Mouse (Mus musculus) gastrocnemius, adult 18-20 months (tissue): ENCODE measurements around the gene Pwp2. TPM values are rescaled to one million over a fixed set of nuclear protein-coding genes. Genes with fewer than 3 reads are reported as not detected.
"Not testable (repeated sequence)": the region's sequence is repeated elsewhere in the genome, so short reads cannot be mapped to it uniquely, and the experiment has no call there.

Experiments used
- DNase-seq: peaks from one replicate; pipeline ENCODE4 v3.0.0; 2021; ENCODE audit warnings: low spot score
- total RNA-seq, 2 experiments: library from RNA; stranded (reverse); gene quantifications; 2 replicates each; pipeline ENCODE4 v1.2.3; 2021

Pwp2 gene
- total RNA-seq, 2 experiments from 2014 or later = 9.5 to 10.7 TPM

GRCm38 (mm10) chr10:78143727-78144505 lies 41.0 kb downstream of the Pwp2 start:
- DNase-seq = no peak

- no peak for DNase-seq
Measured at GRCm38 (mm10) chr10:78140843-78141242, 44.1 kb downstream of the Pwp2 start.

DNA sequence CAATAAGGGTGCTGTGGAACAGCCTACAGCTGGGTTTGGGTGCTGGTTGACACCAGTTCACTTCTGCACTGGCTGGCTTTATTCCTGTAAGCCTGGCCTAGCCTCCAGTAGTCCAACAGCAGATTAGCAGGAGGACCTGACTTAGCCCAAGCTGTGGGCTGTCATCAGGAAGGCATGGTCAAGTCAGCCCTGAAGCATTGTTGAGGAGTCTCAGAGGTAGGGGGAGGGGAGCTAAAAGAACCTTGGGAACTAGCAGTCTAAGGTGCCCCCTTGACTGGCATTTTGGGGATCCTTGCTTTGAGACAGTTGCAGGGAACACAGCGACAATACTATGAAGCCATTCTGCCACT lies 44.7 kb downstream of the Pwp2 start:
- DNase-seq = no peak

DNA sequence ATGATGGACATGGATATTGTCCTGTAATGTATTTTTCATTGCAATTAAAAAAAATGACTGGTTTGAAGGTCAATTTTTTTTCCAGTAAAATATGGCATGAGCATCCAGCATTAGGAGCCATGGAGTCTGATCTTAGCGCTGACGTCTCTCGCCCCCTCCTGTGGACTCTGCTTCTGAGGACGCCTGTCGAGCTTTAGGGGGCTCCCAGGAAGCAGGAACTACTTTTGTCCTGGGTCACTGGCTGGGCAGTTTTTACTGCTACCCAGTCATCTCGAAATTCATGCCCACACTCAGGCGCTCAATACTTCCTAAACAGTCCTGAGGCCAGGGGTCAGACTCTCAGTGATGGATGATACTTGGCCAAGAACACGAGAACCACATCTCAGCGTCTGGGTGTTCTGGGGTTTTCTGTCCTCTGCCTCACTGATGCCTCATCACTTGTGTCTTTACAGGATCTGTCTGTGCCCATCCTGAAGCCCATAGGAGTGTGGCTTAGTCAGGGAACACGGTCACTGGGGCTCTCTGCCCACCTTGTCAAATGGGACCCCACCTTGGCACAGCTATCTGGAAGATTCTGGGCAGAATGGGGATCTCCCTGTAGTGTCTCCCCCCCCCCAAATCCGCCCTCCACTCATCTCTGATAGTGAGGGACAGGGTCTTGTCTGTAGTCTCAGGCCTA lies 45.2 kb downstream of the Pwp2 start:
- DNase-seq = no peak

- peak; percentile 46 for DNase-seq
Measured at GRCm38 (mm10) chr10:78138812-78139523, 46.0 kb downstream of the Pwp2 start.

- DNase-seq = no peak
Measured at GRCm38 (mm10) chr10:78137191-78137590, 47.8 kb downstream of the Pwp2 start.

- DNase-seq = no peak
Measured at GRCm38 (mm10) chr10:78135947-78136346, 49.0 kb downstream of the Pwp2 start.

DNA sequence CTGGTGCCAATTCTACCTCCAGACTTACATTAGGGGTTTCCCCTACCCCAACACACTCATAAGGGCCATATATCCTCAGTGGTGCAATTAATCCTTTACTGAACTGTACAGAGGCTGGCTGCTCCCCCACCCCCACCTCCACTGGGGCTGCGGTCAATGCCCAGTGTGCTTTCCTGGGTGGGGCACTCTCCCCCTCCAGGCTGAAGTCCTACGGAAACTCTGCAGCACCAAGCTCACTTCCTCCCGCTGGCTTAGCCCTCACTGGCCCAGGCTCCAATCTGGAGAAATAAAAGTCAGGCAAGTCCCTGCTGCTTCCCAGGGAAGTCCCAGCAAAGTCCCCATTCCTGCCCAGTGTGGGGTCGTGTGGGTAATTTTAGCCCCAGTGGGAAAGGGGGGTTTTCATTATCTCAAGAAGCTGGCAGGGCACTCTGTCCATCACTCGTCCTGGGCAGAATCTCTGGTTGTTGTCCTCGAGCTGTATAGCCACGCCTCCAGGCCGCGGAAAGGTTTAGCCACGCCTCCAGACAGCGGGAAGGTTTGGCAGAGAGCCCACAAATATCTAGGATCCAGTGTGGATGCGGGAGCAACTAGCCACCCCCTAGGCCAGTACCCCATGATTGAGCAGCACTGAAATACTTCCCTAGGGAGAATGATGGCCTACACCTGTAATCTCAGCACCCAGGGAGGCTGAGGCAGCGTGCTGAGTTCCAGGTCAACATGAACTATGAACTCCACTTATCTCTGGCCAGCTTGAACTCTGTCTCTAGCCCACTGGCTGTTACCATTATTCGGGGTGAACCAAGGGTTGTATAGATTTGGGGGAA lies 49.8 kb downstream of the Pwp2 start:
- no peak for DNase-seq

GRCm38 (mm10) chr10:78134400-78134799 lies 50.5 kb downstream of the Pwp2 start:
- no peak for DNase-seq

DNA sequence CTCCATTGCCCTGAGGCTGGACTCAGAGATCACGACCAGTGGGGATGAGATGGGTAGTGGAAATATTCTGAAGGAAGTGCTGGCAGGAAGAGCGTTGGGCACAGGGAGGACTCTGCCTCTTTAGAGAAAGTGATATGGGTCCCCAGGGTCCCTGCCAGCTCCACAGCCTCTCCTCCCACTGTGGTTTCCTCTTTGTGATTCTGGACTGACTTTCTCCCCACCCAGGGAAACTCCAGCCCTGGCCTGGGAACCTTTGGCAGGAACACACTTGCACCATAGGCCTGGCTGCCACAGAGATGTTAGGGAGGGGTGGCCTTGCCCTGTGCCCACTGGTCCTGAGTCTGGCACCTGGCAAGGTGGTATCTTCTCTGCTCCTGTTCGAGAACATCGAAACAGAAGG lies 55.0 kb downstream of the Pwp2 start:
- DNase-seq = no peak

GRCm38 (mm10) chr10:78129423-78129822 lies 55.5 kb downstream of the Pwp2 start:
- DNase-seq = no peak

- no peak for DNase-seq
Measured at GRCm38 (mm10) chr10:78128647-78129046, 56.3 kb downstream of the Pwp2 start.

DNA sequence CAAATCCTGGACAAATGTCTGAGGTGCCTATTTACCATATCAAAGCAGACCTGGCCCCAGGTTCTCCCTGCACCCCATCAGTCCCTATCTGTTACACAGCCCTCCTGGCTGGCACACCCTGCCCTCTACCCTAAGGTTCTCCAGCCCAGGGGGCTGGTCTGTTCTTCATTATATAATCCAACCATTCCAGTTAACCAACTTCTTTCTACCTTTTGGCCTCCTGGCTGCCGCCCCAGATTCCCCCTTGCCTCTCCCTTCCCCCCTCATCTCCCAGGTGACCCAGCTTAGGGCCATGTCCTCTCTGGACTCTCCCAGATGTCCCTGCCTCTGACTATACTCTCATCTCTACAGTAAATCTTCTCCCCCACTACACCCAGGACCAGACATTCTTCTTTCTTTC lies 57.0 kb downstream of the Pwp2 start:
- DNase-seq = no peak

DNA sequence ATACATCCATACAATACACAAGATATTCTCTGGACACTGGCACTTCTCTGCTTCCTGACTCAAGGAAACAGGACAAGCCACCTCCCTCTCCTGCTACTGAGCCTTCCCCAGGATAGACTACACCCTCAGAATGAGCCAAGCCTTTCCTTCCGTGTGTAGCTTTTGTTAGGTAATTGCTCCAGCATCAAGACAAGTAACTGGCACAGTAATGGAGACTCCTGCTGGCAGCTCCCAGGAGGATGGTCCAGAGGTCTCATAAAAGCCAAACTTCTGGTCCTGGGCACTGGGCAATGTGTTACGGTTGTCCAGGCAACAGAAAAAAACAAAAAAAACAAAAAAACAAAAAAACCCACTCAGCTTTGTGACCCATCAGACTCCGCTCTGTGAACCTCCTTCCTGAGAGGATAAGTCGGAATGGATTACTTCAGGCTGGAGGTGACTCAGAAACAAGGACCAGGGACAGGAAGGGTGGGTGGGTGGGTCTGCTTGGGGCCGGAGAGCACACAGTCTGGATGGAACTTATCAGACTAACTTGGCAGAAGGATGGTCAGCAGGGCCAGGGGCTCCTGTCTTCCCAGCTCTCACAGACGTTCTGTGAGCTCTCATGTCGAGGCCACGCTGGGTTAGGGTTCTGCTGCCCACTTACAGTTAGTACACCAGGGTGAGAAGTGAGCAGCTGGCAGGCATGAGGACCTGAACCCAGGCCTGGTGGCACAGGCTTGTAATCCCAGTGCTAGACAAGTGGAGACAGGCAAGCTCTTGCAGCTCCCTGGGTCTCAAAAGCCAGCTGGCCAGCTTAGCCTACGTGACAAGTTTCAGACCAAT lies 57.7 kb downstream of the Pwp2 start:
- no peak for DNase-seq

GRCm38 (mm10) chr10:78126311-78126710 lies 58.6 kb downstream of the Pwp2 start:
- DNase-seq = no peak

DNA sequence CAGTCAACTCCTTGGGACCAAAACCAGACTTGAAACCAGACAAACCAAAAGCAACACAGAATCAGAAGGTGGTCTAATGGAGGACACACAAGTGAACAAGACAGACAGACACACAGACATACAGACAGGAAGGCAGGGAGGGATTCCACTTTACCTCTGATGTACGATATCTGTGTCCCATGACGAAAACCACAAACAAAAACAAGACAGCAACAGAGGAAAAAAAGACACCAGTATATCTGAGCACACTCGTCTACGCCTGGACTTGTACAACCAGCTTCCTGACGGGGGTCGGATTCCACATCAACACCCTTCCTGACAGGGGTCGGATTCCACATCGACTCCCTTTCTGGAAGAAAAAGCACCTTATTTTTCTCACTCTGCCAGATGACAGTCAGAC lies 59.9 kb downstream of the Pwp2 start:
- not testable (repeated sequence) for DNase-seq

DNA sequence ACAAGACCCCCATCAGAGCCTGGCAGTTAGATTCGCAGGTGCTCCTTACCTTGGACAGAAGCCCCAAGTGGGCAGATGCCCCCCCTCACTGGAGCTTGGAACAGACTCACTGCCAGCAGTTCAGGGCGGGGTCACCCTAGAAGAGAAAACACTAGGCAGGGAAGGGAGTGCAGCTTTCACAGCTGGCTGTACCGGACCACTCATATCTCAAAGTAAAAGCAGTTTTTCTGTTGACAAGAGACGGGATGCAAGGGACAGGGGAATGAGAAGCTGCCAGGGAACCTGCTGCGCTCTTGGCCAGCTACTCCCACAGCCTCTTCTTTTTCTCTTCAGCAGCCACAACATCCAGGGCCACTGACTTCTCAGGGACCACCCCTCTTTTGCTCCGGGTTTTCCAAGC lies 60.8 kb downstream of the Pwp2 start:
- not testable (repeated sequence) for DNase-seq
